ENCODE assay signal across 8 mouse cellular contexts in genomic region chr5:113736113-113736502, GRCm38 (mm10). TPM values are rescaled to one million over a fixed set of nuclear protein-coding genes. Genes with fewer than 3 reads are reported as not detected.
DNase-seq lines count a peak whose midpoint lies in the region; ATAC-seq lines count a peak whose summit lies in the region.

No protein-coding gene starts in this region.

- H3K4me2 ChIP-seq in forebrain, embryonic 16.5 days (ENCODE audit: low read length): peak overlapping the region; percentile 85
- H3K4me2 ChIP-seq in liver, embryonic 16.5 days (ENCODE audit: low read depth, low read length): peak overlapping the region; percentile 93

- peaks cover 15% of the 10 kb centered on the region for H3K36me3 ChIP-seq in forebrain, embryonic 16.5 days (ENCODE audit: control insufficient read depth, insufficient read depth)
- peaks cover 14% of the 10 kb centered on the region for H3K36me3 ChIP-seq in liver, embryonic 16.5 days (ENCODE audit: control insufficient read depth, insufficient read depth)

- peak overlapping the region; percentile 75 for H3K9ac ChIP-seq in forebrain, embryonic 16.5 days (replicated peaks; ENCODE audit: low read depth, low read length)
- peak overlapping the region; percentile 77 for H3K9ac ChIP-seq in liver, embryonic 16.5 days (ENCODE audit: low read depth, low read length)

- 2% methylated on average over 10 of the region's 10 CpGs for WGBS in forebrain, embryonic 16.5 days
- 4% methylated on average over 10 of the region's 10 CpGs for WGBS in liver, embryonic 16.5 days (ENCODE audit: insufficient replicate concordance)

- DNase-seq in cerebellum, adult 9-10 months: peak; percentile 62
- DNase-seq in cerebellum, postnatal 10 days: no peak
- DNase-seq in 416B (ENCODE audit: low read depth): peak; percentile 23
- no peak for DNase-seq in spleen, postnatal 14 days (ENCODE audit: low spot score in 2 of 2)
- no peak for DNase-seq in cerebellum, postnatal 14 days
- no peak for DNase-seq in right cerebral cortex, postnatal 4 days

- no peaks in the 10 kb centered on the region for H3K27me3 ChIP-seq in forebrain, embryonic 16.5 days (replicated peaks; ENCODE audit: control insufficient read depth, insufficient read depth, low read length)
- H3K27me3 ChIP-seq in liver, embryonic 16.5 days (ENCODE audit: control insufficient read depth, insufficient read depth, low read depth, low read length): no peaks in the 10 kb centered on the region

- ATAC-seq in forebrain, embryonic 16.5 days: no peak
- ATAC-seq in liver, embryonic 16.5 days (ENCODE audit: low read depth): no peak

- peak overlapping the region; percentile 73 for H3K4me3 ChIP-seq in forebrain, embryonic 16.5 days (replicated peaks; ENCODE audit: low read length)
- H3K4me3 ChIP-seq in liver, embryonic 16.5 days (ENCODE audit: low read depth, low read length): peak overlapping the region; percentile 80

- H3K4me1 ChIP-seq in forebrain, embryonic 16.5 days (replicated peaks; ENCODE audit: control insufficient read depth, insufficient read depth, low read length): peaks cover 19% of the 10 kb centered on the region
- peaks cover 15% of the 10 kb centered on the region for H3K4me1 ChIP-seq in liver, embryonic 16.5 days (ENCODE audit: control insufficient read depth, low read depth, low read length)

- peak overlapping the region; percentile 96 for H3K27ac ChIP-seq in forebrain, embryonic 16.5 days (ENCODE audit: low read length)
- H3K27ac ChIP-seq in liver, embryonic 16.5 days (ENCODE audit: low read length): peak overlapping the region; percentile 93

- no peaks in the 10 kb centered on the region for H3K9me3 ChIP-seq in forebrain, embryonic 16.5 days (ENCODE audit: control insufficient read depth, low read length)
- H3K9me3 ChIP-seq in liver, embryonic 16.5 days (replicated peaks; ENCODE audit: control insufficient read depth, low read length): no peaks in the 10 kb centered on the region

RNA-seq across cellular contexts. Expression of gene Ficd, which starts 0.5 kb away (rescaled TPM):
- 9.2 and 9.6 TPM in 2 replicates for polyA plus RNA-seq in forebrain, embryonic 16.5 days (2015; fragmentation: Nextera tagmentation; extraction: Ambion mirVana)
- 2.5 and 2.6 TPM in 2 replicates for polyA plus RNA-seq in liver, embryonic 16.5 days (2015; fragmentation: Nextera tagmentation; extraction: Ambion mirVana)

RNA-seq across cellular contexts. Expression of gene 1700069L16Rik, which starts 11.5 kb away (rescaled TPM):
- not detected in 2 replicates for polyA plus RNA-seq in forebrain, embryonic 16.5 days (2015; fragmentation: Nextera tagmentation; extraction: Ambion mirVana)
- polyA plus RNA-seq in liver, embryonic 16.5 days (2015; fragmentation: Nextera tagmentation; extraction: Ambion mirVana): not detected in 2 replicates

RNA-seq across cellular contexts. Expression of gene Sart3, which starts 36.2 kb away (rescaled TPM):
- polyA plus RNA-seq in forebrain, embryonic 16.5 days (2015; fragmentation: Nextera tagmentation; extraction: Ambion mirVana): 50.7 and 52.7 TPM in 2 replicates
- 13.9 and 15.7 TPM in 2 replicates for polyA plus RNA-seq in liver, embryonic 16.5 days (2015; fragmentation: Nextera tagmentation; extraction: Ambion mirVana)

RNA-seq across cellular contexts. Expression of gene Iscu, which starts 36.4 kb away (rescaled TPM):
- 76.9 and 79.6 TPM in 2 replicates for polyA plus RNA-seq in forebrain, embryonic 16.5 days (2015; fragmentation: Nextera tagmentation; extraction: Ambion mirVana)
- polyA plus RNA-seq in liver, embryonic 16.5 days (2015; fragmentation: Nextera tagmentation; extraction: Ambion mirVana): 82.4 and 83.7 TPM in 2 replicates

Comparison
In these comparisons a context has a peak if more than half of its experiments do, and no peak if none do; other contexts are left out.
1. DNase-seq: peak in cerebellum, adult 9-10 months (single experiment) and 416B (single experiment); none in cerebellum, postnatal 10 days (0 of 2), spleen, postnatal 14 days (0 of 2), cerebellum, postnatal 14 days (0 of 2) and right cerebral cortex, postnatal 4 days (single experiment).